ENCODE assay signal across 27 mouse cellular contexts in the genomic region with DNA sequence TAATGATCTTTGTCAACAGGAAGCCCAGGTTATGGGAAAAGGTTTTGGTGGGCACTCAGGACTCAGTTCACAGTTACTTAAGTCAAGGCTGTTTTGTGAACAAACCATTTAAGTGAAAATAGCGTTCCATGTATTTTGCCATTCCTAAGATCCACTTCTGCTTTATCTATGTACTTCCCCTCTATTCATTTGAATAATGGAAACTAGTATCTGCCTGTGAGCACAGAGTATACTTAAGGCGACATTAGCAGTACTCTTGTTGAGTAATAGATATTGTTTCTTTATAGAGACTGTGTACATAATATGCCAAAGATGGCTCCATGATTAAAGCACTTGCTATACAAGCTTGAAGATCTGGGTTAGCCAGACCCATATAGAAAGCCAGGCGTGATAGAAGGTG.
"Had no signal": no experiment of that assay in that cellular context is flagged by ENCODE, and none has a peak within 500 bp of the region (broad histone marks: within the 10 kb centered on the region; RNA-seq: fewer than 3 reads in every experiment).

No protein-coding gene starts in this region.

- H3K4me2 ChIP-seq: heart, embryonic 11.5 days; heart, embryonic 13.5 days; heart, embryonic 15.5 days; hindbrain, embryonic 13.5 days; hindbrain, embryonic 15.5 days; kidney, embryonic 15.5 days; limb, embryonic 13.5 days; limb, embryonic 15.5 days; liver, embryonic 12.5 days had no signal

- H3K4me3 ChIP-seq: gastrocnemius, adult 2 months; heart, adult 2 months; heart, embryonic 13.5 days; heart, embryonic 15.5 days; hindbrain, embryonic 13.5 days; hindbrain, embryonic 15.5 days; kidney, embryonic 15.5 days; limb, embryonic 13.5 days; limb, embryonic 15.5 days; liver, embryonic 12.5 days had no signal

- H3K4me1 ChIP-seq: heart, embryonic 13.5 days; heart, embryonic 15.5 days; kidney, embryonic 15.5 days; limb, embryonic 13.5 days; limb, embryonic 15.5 days; liver, embryonic 12.5 days had no signal

- H3K27ac ChIP-seq: gastrocnemius, adult 2 months; heart, adult 2 months; heart, embryonic 13.5 days; heart, embryonic 15.5 days; hindbrain, embryonic 13.5 days; hindbrain, embryonic 15.5 days; hindbrain, postnatal 0 days; kidney, embryonic 15.5 days; kidney, postnatal 0 days; limb, embryonic 13.5 days; limb, embryonic 15.5 days; liver, embryonic 12.5 days had no signal

- DNase-seq: gastrocnemius, adult 2 months; gastrocnemius, postnatal 10 days; gastrocnemius, postnatal 25 days; heart, adult 11 months; heart, adult 2 months; heart, postnatal 14 days; heart, postnatal 36 days; kidney, adult 11 months; kidney, adult 2 months; kidney, adult 9 months; kidney, postnatal 14 days; kidney, postnatal 36 days; layer of hippocampus, adult 9-11 months; layer of hippocampus, postnatal 36 days; left cerebral cortex, postnatal 4 days had no signal

- ATAC-seq: hindbrain, postnatal 0 days; intestine, embryonic 16.5 days; liver, embryonic 12.5 days had no signal

- H3K9me3 ChIP-seq: heart, embryonic 13.5 days; heart, embryonic 15.5 days; hindbrain, embryonic 13.5 days; hindbrain, embryonic 15.5 days; kidney, embryonic 15.5 days; limb, embryonic 13.5 days; limb, embryonic 15.5 days; liver, embryonic 12.5 days had no signal

- H3K36me3 ChIP-seq: heart, embryonic 13.5 days; heart, embryonic 15.5 days; hindbrain, embryonic 13.5 days; hindbrain, embryonic 15.5 days; kidney, embryonic 15.5 days; limb, embryonic 13.5 days; limb, embryonic 15.5 days; liver, embryonic 12.5 days had no signal

- H3K27me3 ChIP-seq: heart, embryonic 13.5 days; heart, embryonic 15.5 days; hindbrain, embryonic 13.5 days; hindbrain, embryonic 15.5 days; kidney, embryonic 15.5 days; limb, embryonic 13.5 days; limb, embryonic 15.5 days; liver, embryonic 12.5 days had no signal

- H3K9ac ChIP-seq: heart, embryonic 13.5 days; heart, embryonic 15.5 days; hindbrain, embryonic 13.5 days; hindbrain, embryonic 15.5 days; kidney, embryonic 15.5 days; limb, embryonic 13.5 days; limb, embryonic 15.5 days; liver, embryonic 12.5 days had no signal
